Mouse (Mus musculus) MEL-GATA-1-ER (cell line): ENCODE data around the gene Prl3d3.
"Not testable (repeated sequence)": the region's sequence is repeated elsewhere in the genome, so short reads cannot be mapped to it uniquely, and the experiment has no call there.

Experiments
- DNase-seq: peaks from one replicate; pipeline ENCODE4 v3.0.0-alpha.2; 2012; ENCODE audit warnings: low read depth; ENCODE audit errors: extremely low read depth

The Prl3d3 gene

GRCm38 (mm10) chr13:27156490-27156889, at the start of gene Prl3d3:
Prl3d3 (plus strand) TSS chr13:27156790.
- DNase-seq: not testable (repeated sequence)

- DNase-seq: not testable (repeated sequence)
These were observed 35.2 kb upstream of the Prl3d3 start, which contains the start of gene Prl3d2 for GRCm38 (mm10) chr13:27121398-27121797. Prl3d2 (plus strand) TSS chr13:27121698.

- DNase-seq: no peak
These were observed 8.3 kb upstream of the Prl3d3 start for GRCm38 (mm10) chr13:27148264-27148663.

- no peak for DNase-seq
These were observed 39.8 kb downstream of the Prl3d3 start, which contains the start of gene Prl3c1 for GRCm38 (mm10) chr13:27196359-27196758. Prl3c1 (plus strand) TSS chr13:27196659.
